Mouse (Mus musculus) neutrophil, adult 5-6 weeks (primary cell): ENCODE measurements around the gene Cldn18. TPM values are rescaled to one million over a fixed set of nuclear protein-coding genes. Genes with fewer than 3 reads are reported as not detected.

Experiments
- ATAC-seq: fragments of 151-379, 151-347 bp; 2 replicates; pipeline ENCODE4 v1.8.0; 2017; ENCODE audit warnings: mild to moderate bottlenecking, moderate TSS enrichment; ENCODE audit not compliant: insufficient number of reproducible peaks, poor library complexity, low FRiP score, severe bottlenecking; ENCODE audit errors: extremely low read depth
- total RNA-seq: library from RNA; stranded (forward); fragments of 200-1000 nt; gene quantifications from 2 replicates; pipeline ENCODE4 v1.2.3, GENCODE M21; 2017

Cldn18 gene
- total RNA-seq, 1 experiment from 2014 or later = not detected

- ATAC-seq = no peak
These were observed 27.3 kb downstream of the Cldn18 start for GRCm38 (mm10) chr9:99689796-99690195.

GRCm38 (mm10) chr9:99685536-99686231 is 31.4 kb downstream of the Cldn18 start:
- no peak for ATAC-seq

- ATAC-seq = no peak
These were observed 32.0 kb downstream of the Cldn18 start for GRCm38 (mm10) chr9:99685061-99685521.

- ATAC-seq = no peak
These were observed 35.0 kb downstream of the Cldn18 start for GRCm38 (mm10) chr9:99681980-99682570.

- ATAC-seq = no peak
These were observed 41.4 kb downstream of the Cldn18 start for GRCm38 (mm10) chr9:99675714-99676113.

- no peak for ATAC-seq
These were observed 45.5 kb downstream of the Cldn18 start for GRCm38 (mm10) chr9:99671603-99672002.

GRCm38 (mm10) chr9:99667596-99667995 is 49.5 kb downstream of the Cldn18 start:
- ATAC-seq = no peak

- ATAC-seq = no peak
These were observed 54.2 kb downstream of the Cldn18 start for GRCm38 (mm10) chr9:99662887-99663286.

- no peak for ATAC-seq
These were observed 54.7 kb downstream of the Cldn18 start for GRCm38 (mm10) chr9:99662406-99662805.

- ATAC-seq = no peak
These were observed 55.4 kb downstream of the Cldn18 start for GRCm38 (mm10) chr9:99661606-99662166.

- ATAC-seq = no peak
These were observed 56.3 kb downstream of the Cldn18 start for GRCm38 (mm10) chr9:99660756-99661155.

GRCm38 (mm10) chr9:99646102-99646501 is 71.0 kb downstream of the Cldn18 start:
- no peak for ATAC-seq

- ATAC-seq = no peak
These were observed 71.7 kb downstream of the Cldn18 start for GRCm38 (mm10) chr9:99645416-99645815.

GRCm38 (mm10) chr9:99639957-99640356 is 77.1 kb downstream of the Cldn18 start:
- ATAC-seq = no peak

Other genes with a start within 250 kb of the Cldn18 start
- 36.5 and 38.1 TPM in 2 replicates for gene Armc8, start 148.4 kb downstream of the Cldn18 start, total RNA-seq
- gene Dbr1, start 141.5 kb downstream of the Cldn18 start, total RNA-seq = 23.7 and 24.6 TPM in 2 replicates
- gene A4gnt, start 104.8 kb downstream of the Cldn18 start, total RNA-seq = not detected in 2 replicates
- not detected in 2 replicates for gene Dzip1l, start 87.8 kb downstream of the Cldn18 start, total RNA-seq
- not detected in 2 replicates for gene Sox14, start 158.9 kb upstream of the Cldn18 start, total RNA-seq